Mouse (Mus musculus): Measurements from ENCODE around the gene Nhp2.
"Not testable (repeated sequence)": the region's sequence is repeated elsewhere in the genome, so short reads cannot be mapped to it uniquely, and the experiment has no call there.

The Nhp2 gene

DNA sequence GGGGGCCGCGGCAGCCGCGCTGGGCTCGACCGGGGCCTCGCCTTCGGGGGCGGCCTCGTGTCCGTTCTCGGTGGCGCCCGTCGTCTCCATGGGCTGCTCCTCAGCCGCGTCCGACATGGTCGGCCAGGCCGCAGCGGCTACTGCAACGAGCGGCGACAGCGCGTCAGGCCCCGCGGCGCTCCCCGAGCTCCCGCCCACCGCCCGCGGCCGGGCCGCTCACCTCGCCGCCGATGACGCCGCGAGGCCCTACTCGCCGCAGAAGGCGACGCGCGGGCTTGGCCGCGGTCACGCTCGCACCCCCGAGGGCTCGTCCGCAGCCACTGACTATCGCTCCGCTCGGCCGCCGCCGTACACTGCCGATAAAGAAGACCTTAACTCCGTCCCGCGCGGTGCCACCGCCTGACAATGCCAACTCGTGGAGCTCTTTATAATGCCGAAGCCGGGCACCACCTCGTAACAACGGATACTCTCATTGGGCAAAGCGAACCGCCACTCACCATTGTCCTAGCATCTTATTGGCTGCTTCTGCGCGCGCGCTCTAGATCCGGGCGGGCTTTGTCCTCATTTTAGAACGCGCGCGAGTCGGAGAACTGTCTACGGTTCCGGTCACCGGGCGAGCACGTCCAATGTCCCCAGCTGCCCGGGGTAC is 13.0 kb upstream of the Nhp2 start, which contains the start of gene Hnrnpab:
Gene Hnrnpab, minus strand, starts transcription at position 401 of the 649 bp plus-strand sequence.
- DNase-seq (ENCODE audit: low read depth): peak; percentile 98

DNA sequence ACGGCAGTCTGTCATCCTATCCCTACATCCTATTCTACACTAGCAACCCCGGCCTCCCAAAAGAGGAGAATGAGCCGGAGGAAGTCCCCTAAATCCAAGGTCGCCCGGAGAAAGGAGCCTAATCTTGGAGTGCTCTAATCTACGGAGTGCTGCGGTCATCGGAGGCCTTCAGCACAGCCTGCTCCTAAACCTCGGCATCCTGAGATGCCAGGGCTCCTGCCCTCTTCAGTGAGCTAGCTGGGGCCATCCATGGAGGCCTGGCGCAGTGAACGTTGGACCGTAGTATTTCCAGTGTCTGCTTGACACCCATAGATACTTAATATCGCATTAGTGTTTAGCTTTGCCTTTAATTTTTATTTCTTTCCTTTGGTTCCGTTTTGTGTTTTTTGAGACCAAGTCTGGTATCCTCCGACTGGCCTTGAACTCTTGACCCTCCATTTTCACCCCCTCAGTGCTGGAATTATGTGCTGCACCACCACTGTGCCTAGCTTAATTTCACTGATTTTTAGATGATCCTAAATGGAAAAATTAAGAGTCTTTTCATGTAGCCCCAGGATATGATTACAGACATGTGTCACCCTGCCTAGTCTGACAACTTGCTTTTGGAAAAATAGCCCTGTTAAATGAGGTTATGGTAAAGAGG is 12.3 kb upstream of the Nhp2 start:
- no peak for DNase-seq (ENCODE audit: low read depth)

DNA sequence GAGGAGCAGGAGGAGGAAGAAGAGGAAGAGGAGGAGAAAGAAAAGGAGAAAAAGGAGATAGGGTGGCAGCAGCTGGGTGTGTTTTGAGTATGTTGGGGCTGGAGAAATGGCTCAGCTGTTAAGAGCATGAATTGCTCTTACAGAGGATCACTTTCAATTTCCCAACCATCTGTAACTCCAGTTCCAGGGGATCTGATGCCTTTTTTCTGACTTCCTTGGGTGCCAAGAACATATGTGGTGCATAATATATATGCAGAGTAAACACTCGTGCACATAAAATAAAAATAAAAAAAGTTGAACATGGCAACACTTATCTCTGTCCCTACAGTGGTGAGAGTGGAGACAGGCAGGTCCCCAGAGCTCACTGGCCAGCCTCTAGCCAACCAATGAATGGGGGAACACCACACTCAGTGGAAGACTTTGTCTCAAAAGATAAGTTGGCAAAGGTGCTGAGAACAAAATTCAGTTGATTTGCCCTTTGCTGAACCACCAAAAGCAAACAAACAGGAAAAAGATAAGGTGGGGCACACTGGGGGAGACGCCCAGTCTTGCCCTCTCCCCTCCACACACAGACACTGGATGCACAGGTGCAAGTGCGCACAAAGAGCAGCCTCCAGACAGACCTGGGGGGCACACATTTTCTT is 10.1 kb upstream of the Nhp2 start:
- DNase-seq (ENCODE audit: low read depth): no peak

DNA sequence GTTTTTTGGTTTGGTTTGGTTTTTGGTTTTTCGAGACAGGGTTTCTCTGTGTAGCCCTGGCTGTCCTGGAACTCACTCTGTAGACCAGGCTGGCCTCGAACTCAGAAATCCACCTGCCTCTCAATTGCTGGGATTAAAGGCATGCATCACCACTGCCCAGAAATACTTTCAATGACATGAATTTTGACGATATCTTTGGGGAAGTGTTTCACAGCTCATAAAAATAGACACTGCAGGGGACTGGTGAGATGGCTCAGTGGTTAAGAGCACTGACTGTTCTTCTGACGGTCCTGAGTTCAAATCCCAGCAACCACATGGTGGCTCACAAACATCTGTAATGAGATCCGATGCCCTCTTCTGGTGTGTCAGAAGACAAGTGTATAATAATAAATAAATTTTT is 9.6 kb upstream of the Nhp2 start:
- DNase-seq (ENCODE audit: low read depth): not testable (repeated sequence)

DNA sequence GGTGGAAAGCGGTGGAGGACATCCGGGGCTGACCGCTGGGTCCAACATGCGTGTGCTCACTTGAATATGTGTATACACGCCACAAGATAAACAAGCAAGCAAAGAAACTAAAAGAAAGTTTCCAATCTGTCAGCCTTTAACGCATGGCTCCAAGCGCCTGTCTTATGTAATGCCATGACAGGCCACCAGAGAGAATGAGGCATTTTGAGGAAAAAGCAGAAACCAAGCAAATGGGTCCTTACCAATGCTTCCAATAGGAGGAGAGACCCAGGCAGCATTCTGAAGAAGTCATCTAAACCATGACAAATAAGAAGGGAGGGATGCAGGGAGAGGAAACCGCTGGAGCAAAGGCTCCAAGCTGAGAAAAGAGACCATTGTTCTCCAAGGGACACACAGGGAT is 5.3 kb upstream of the Nhp2 start:
- DNase-seq (ENCODE audit: low read depth): no peak

DNA sequence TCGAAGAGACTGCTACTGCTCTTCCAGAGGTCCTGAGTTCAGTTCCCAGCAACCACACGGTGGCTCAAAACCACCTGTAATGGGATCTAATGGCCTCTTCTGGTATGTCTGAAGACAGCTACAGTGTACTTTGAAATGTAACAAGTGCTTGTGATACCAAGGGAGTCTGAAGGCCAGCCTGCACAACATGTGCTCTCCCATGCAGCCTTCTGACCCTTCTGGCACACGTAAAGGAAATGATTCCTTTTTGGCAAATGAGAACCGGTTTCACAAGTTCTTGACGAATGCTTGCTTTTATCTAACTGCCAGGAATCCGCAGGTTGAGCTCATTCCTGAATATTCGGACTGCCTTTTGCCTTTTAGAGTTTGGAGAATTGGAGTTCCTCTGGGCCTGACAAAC is 4.4 kb upstream of the Nhp2 start:
- peak; percentile 64 for DNase-seq (ENCODE audit: low read depth)

DNA sequence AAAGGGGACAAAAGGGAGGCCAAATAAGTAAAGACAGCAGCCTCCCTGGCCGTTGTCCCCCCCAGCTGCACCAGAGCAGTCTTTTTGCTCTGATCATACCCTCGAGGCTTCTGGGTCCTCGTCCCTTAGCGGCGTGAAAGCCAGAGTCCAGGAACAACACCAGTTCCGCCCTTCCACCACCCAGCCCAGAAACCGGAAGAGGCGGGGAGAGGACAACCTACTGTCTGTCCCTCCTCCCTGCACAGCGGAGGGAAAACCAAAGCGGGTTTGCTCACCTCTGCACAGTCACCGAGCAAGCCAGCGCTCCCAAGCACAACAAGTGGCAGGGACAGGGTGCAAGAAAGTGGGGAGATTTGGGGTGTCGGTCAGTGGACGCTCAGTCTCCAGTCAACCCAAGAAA is 3.9 kb upstream of the Nhp2 start:
- DNase-seq (ENCODE audit: low read depth): peak; percentile 93

DNA sequence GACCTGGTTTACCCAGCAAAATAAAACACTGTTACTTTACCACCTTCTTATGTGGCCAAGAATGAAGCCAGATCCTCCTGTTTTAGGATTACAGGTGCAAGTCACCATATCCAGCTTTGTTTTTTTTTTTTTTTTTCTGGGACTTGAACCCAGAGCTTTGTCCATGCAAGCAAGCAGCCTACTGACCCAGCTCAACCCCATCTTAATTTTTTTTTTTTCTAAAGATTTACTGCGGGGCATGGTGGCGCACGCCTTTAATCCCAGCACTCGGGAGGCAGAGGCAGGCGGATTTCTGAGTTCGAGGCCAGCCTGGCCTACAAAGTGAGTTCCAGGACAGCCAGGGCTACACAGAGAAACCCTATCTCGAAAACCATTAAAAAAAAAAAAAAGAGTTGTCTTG is 3.4 kb upstream of the Nhp2 start:
- not testable (repeated sequence) for DNase-seq (ENCODE audit: low read depth)

DNA sequence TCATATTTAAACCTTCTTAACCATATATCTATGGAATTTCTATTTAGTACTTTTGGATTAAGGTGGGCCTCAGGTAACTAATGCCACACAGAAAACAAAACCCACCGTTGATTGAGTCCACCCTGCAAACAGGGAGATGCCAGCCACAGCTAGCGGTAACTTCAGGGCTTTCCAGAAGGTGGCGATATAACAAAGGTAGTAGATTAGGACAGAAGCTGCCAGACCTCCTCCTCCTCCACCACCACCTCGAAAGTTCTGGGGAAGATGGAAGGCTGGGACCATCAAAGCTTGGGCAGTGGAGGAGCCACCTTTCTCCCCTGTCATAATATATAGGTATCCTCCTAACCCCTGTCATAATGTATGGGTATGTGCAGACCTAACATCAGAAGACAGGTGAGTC is 1.8 kb upstream of the Nhp2 start:
- DNase-seq (ENCODE audit: low read depth): peak; percentile 84

DNA sequence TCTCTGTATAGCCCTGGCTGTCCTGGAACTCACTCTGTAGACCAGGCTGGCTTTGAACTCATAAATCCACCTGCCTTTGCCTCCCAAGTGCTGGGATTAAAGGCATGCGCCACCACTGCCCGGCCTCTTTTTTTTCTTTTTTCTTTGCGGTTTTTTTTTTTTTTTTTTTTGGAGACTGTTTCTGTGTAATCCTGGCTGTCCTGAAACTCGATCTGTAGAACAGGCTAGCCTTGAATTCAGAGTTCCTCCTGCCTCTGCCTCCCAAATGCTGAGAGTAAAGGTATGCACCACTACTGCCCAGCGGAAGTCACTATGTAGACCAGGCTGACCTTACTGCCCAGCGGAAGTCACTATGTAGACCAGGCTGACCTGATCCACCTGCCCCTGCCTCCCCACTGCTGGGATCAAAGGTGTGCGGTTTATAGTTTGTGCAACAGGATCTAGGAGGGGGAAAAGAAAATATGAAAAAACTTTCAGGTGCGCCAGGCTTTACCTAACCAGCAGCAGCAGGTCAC is 584 bp upstream of the Nhp2 start:
- no peak for DNase-seq (ENCODE audit: low read depth)

DNA sequence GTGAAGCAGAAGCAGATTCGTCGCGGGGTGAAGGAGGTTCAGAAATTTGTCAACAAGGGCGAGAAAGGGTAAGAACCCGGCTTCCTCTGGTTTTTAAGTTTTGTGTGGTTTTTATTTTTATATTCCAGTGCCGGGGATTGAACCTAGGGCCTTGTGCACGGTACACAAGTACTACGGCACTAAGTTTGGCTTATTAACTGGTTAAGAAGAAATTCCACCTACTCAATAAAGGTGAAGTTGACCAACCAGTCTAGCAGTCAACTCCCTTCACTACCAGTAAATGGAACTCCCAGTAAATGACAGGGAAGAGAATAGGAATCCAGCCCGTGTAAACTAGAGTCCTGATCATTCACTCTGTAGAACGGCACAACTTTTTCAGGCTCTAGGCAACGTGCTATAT is 549 bp downstream of the Nhp2 start:
- no peak for DNase-seq (ENCODE audit: low read depth)

DNA sequence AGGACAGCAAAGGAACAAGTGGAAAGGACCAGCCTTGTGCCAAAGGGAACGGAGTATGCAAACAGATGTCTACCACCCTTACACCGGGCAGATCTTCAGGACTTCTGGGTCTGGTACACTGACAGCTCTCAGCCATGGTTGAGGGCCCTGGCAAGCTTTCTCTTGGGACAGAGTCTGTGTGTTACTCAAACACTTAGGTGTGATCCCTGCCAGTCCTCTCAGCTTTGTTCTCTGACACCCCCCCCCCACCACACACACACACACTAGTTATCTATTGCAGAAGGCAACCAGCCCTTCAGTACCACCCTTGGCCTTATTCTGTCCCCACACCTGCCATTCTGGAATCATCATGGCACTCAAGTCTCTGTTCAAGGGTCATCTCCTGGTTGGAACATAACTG is 2.2 kb downstream of the Nhp2 start:
- DNase-seq (ENCODE audit: low read depth): no peak

DNA sequence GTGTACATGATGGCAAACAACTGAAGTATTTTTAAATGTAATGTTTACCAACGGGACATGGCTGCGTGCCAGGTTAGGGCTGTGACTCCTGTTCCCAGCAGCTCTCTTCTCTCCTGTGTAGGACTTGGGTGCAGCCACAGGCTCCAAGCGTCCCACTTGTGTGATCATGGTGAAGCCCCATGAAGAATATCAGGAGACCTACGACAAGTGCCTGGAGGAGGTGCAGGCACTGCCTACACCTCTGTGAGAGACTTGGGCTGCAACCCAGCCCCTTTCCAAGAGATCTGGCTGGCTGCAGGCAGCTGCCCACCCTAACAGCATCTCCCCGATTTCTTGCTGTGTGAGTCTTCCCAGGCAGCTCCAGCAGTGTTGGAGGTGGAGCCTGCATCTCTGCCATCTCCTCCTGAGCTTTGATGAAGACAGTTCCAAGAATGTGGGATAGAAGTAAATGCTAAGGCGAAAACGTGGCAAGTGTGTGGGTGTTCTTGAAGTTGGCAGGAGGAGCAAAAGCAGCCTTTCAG is 3.5 kb downstream of the Nhp2 start:
- no peak for DNase-seq (ENCODE audit: low read depth)

DNA sequence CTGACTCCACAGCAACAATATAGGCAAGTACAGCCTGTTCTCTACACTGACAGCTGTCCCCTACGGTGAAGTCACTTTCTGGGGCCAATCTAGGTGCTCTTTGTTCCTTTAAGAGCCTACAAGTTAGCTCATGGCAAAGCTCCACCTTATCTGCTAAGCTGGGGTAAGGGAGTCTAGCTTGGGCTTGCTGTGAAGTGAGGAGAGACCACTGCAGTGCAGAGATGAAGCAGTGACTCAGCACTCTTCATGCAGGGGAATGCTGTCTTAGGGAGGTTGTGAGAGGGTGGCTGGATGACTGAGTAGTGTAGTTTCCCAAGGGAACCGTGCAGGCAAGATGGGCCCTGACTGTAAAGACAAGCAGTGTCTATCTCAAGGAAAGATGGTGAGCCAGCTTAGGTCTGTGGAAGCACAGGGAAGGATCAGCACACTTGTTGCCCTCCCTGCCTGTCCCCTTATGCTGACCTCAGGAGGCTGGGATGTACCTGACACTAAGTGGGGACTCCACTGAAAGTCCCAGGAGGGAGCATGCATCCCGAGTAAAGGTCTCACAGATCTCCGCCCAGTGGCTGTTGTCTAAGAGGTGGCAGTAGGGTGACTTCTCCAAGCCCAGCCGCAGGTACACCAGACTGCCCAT is 5.8 kb downstream of the Nhp2 start:
- DNase-seq (ENCODE audit: low read depth): peak; percentile 34

DNA sequence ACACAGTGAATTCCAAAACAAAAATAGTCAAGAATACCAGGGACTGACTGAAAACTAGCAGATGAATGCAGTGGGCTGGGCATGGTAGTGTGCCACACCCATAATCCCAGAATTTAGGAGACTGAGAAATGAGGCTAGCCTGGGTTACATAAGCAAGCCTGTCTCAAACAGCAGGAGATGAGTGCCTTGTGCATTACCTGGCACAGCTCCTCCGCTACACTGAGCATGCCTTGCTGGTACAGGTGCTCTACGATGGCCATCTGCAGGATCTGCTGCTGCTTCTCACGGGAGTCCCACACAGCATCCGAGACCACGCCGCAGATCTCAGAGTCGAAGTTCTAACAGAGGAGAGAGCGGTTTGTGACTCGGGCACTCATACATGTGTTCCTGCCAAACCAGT is 7.9 kb downstream of the Nhp2 start:
- DNase-seq (ENCODE audit: low read depth): no peak

DNA sequence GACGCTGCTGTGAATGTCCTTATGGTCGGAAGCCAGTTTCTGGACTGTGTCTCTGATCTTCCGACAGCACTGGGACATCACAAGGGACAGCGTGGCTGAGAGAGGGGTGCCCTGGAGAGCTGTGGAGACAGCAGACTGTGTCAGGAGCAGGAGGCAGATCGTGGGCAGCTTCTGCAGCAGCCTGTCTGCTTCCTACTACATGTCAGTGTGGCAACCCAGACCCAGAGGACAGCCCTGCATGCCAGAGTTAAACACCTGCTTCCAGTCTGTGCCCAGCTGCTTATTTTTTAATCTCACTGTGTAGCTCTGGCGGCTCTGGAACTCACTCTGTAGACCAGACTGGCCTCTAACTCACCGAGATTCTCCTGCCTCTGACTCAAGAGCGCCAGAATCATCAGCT is 8.4 kb downstream of the Nhp2 start:
- DNase-seq (ENCODE audit: low read depth): peak; percentile 30

DNA sequence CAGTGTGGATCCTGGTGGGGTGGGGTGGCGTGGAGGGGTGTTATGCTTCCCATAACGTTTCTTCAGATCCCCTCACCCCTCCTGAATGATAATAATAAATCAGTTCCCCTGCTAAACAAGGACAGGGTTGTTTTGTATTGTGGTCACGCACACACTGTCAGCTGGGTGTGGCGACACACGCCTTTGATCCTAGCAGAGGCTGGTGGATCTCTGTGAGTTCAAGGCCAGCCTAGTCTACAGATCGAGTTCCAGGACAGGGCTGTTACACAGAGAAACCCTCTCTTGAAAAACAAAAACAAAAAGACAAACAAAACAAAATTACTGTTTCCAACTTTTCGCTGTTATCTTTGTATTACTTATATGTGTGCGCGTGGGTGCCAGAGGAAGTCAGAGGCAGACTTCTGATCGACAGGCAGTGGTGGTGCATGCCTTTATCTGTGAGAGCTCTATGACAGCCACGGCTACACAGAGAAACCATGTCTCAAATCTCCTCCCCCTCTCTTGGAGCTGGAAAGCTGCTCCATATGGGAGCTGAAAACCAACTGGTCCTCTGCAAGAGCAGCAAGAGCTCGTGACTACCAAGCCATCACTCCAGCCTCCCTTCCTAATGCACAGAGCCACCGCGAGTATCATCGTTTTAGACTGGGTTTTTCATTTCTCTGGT is 10.2 kb downstream of the Nhp2 start:
- DNase-seq (ENCODE audit: low read depth): no peak

DNA sequence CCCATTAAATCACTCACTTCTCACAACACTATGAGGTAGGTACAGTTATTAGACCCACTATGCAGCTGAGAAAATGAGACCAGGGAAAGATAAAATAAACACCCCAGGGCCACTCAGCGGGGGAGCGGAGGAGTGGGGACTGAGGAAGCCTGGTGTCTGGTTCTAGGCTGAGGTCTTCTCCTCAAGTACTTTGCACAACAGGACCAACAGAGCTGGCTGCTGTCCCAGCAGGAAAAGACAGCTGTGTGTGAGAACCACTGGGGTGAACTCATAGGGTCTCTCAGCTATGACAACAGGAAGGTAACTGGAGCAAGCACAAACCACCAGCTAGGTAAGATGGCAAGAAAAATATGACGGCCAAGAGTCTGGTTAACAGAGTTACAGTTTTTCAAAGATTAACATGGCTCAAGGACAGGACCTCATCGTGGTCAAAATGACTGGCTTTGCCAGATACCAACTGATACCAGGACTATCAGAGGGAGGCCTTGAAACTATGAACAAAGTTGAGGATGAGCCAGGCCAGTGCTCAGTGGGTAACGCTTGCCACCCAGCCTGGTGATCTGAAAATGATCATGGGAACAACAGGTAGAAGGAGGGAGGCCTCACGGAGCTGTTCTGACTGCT is 12.7 kb downstream of the Nhp2 start:
- peak; percentile 88 for DNase-seq (ENCODE audit: low read depth)

DNA sequence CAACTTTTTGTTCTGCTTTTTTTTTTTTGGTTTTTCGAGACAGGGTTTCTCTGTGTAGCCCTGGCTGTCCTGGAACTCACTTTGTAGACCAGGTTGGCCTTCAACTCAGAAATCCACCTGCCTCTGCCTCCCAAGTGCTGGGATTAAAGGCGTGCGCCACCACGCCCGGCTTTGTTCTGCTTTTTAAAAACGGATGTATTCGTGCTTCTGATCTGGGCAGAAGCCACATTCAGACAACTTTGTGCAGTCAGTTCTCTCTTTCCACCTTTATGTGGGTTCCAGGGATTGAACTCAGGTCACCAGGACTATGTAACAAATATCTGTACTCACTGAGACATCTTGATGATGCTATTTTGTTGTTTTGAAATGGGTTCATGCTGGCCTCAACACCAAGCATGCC is 13.7 kb downstream of the Nhp2 start:
- not testable (repeated sequence) for DNase-seq (ENCODE audit: low read depth)

DNA sequence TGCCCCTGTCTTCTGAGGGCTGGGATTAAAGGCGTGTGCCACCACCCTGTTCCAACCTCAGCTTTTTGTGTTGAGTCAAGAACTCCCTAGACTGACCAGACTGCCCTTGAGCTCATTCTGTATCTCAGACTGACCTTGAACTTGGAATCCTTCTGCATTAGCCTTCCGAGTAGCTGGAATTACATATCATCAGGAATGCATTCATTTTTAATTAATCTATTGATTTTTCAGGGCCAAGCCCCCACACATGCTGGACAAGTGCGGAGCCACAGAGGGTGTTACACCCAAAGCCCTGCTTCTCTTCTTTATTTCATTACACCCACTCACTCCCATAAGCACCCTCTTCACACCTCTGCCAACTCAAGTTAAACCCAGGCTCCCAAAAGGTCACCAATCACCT is 14.2 kb downstream of the Nhp2 start:
- no peak for DNase-seq (ENCODE audit: low read depth)

DNA sequence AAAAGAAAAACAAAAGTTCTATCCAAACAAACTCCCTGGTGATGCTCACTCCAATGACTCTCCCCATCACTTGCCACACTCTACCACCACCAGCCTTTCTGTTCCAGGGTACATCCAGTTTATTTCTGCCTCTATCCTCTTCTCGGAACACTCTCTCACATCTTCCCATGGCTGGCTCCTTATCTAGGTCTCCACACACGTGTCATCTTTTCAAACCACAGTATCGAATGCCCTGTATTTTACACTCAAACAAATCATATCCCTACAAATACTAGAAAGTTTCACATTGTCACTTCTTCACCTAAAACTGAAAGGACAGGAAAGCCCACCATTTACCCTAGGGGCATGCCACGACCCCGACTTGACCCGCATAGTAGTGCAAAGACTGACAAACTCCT is 15.6 kb downstream of the Nhp2 start:
- DNase-seq (ENCODE audit: low read depth): no peak

All from 416B (cell line).